In genomic region chr2:112239212-112239934, GRCm38 (mm10) we compare ENCODE assay signal across 8 mouse cellular contexts. TPM values are rescaled to one million over a fixed set of nuclear protein-coding genes. Genes with fewer than 3 reads are reported as not detected.
DNase-seq lines count a peak whose midpoint lies in the region; ATAC-seq and TF ChIP-seq lines count a peak whose summit lies in the region.

TSS of gene Lpcat4 (plus strand) at chr2:112239468.

- H3K27me3 ChIP-seq in hindbrain, embryonic 11.5 days (ENCODE audit: control insufficient read depth, insufficient read depth, low read length), result no peaks in the 10 kb centered on the region
- no peaks in the 10 kb centered on the region for H3K27me3 ChIP-seq in lung, postnatal 0 days (replicated peaks; ENCODE audit: insufficient read depth, low read length)

- under 1% methylated on average over 62 of the region's 94 CpGs for WGBS in hindbrain, embryonic 11.5 days
- under 1% methylated on average over 82 of the region's 94 CpGs for WGBS in lung, postnatal 0 days

- H3K9ac ChIP-seq in hindbrain, embryonic 11.5 days (ENCODE audit: low read depth, low read length), result peak within 1 kb of the TSS; percentile 73
- H3K9ac ChIP-seq in lung, postnatal 0 days (replicated peaks; ENCODE audit: low read depth), result peak within 1 kb of the TSS; percentile 41

- H3K4me3 ChIP-seq in hindbrain, embryonic 11.5 days (ENCODE audit: low read depth, low read length), result peak within 1 kb of the TSS; percentile 66
- peak within 1 kb of the TSS; percentile 86 for H3K4me3 ChIP-seq in lung, postnatal 0 days (ENCODE audit: low read depth, low read length)

- ATAC-seq in hindbrain, embryonic 11.5 days (ENCODE audit: low FRiP score), result peak; percentile 92
- ATAC-seq in lung, postnatal 0 days, result peak; percentile 94

- peak within 1 kb of the TSS; percentile 96 for H3K27ac ChIP-seq in hindbrain, embryonic 11.5 days (ENCODE audit: low read depth, low read length)
- peak within 1 kb of the TSS; percentile 81 for H3K27ac ChIP-seq in lung, postnatal 0 days (ENCODE audit: low read length)

- no peaks in the 10 kb centered on the region for H3K4me1 ChIP-seq in hindbrain, embryonic 11.5 days (replicated peaks; ENCODE audit: control insufficient read depth, insufficient read depth, low read length)
- H3K4me1 ChIP-seq in lung, postnatal 0 days (ENCODE audit: insufficient read depth, low read depth, low read length), result peaks cover 6% of the 10 kb centered on the region; the same call in 1 of the 2 replicates

- peak within 1 kb of the TSS; percentile 93 for H3K4me2 ChIP-seq in hindbrain, embryonic 11.5 days (replicated peaks; ENCODE audit: low read depth, low read length)
- peak within 1 kb of the TSS; percentile 89 for H3K4me2 ChIP-seq in lung, postnatal 0 days (replicated peaks; ENCODE audit: low read depth, low read length)

- H3K9me3 ChIP-seq in hindbrain, embryonic 11.5 days (ENCODE audit: control insufficient read depth, low read length), result no peaks in the 10 kb centered on the region
- no peaks in the 10 kb centered on the region for H3K9me3 ChIP-seq in lung, postnatal 0 days (ENCODE audit: low read length)

- TF ChIP-seq CTCF in lung, postnatal 0 days (IDR thresholded peaks at IDR 0.05), result peak; percentile 94

- no peaks in the 10 kb centered on the region for H3K36me3 ChIP-seq in hindbrain, embryonic 11.5 days (ENCODE audit: control insufficient read depth, insufficient read depth, low read length)
- no peaks in the 10 kb centered on the region for H3K36me3 ChIP-seq in lung, postnatal 0 days (ENCODE audit: insufficient read depth, low read length)

- DNase-seq in Muller cell, postnatal 12 days (ENCODE audit: inconsistent ontology term), result peak; percentile 88
- DNase-seq in cerebellum, adult 9-10 months, result peak; percentile 91
- peak; percentile 76 to 94 for DNase-seq in frontal cortex, adult 2 months (ENCODE audit: extremely low spot score in 1 of 2, low spot score in 1 of 2)
- DNase-seq in hindbrain, embryonic 11.5 days (ENCODE audit: low spot score), result peak; percentile 96
- DNase-seq in layer of hippocampus, postnatal 10 days (ENCODE audit: low spot score in 2 of 2), result peak; percentile 96
- DNase-seq in lung, postnatal 0 days (ENCODE audit: low spot score), result peak; percentile 86
- peak; percentile 88 for DNase-seq in ovary, postnatal 10 days (ENCODE audit: low spot score)
- peak; percentile 92 for DNase-seq in thymus, postnatal 14 days

- no peak for TF ChIP-seq EP300 in lung, postnatal 0 days (IDR thresholded peaks at IDR 0.05)

RNA-seq across cellular contexts. Expression of gene Lpcat4, which starts in this region (rescaled TPM):
- polyA plus RNA-seq in frontal cortex, adult 2 months (2012; rRNA removed), result 245 and 291 TPM in 2 replicates
- polyA plus RNA-seq in hindbrain, embryonic 11.5 days (2014; fragmentation: Nextera tagmentation; extraction: Ambion mirVana), result 9.7 and 10.1 TPM in 2 replicates
- total RNA-seq in layer of hippocampus, postnatal 10 days (2021), result 10 to 100 TPM; 59.7 to 62.4 TPM
- 11.0 and 11.9 TPM in 2 replicates for polyA plus RNA-seq in lung, postnatal 0 days (2015; fragmentation: Nextera tagmentation; extraction: Ambion mirVana)

Comparison
In these comparisons a context has a peak if more than half of its experiments do, and no peak if none do; other contexts are left out.
1. Peak in every context shown above with its lines: DNase-seq, ATAC-seq, H3K4me3 ChIP-seq and H3K27ac ChIP-seq.
2. RNA of gene Lpcat4 (polyA plus RNA-seq): 245 to 291 TPM in frontal cortex, adult 2 months; 11.0 to 11.9 TPM in lung, postnatal 0 days and 9.7 to 10.1 TPM in hindbrain, embryonic 11.5 days; every median in the first group is over 10 times any median in the second.